Mouse (Mus musculus): ENCODE results near the gene Lamtor1. TPM values are rescaled to one million over a fixed set of nuclear protein-coding genes. Genes with fewer than 3 reads are reported as not detected.
"Not testable (repeated sequence)": the region's sequence is repeated elsewhere in the genome, so short reads cannot be mapped to it uniquely, and the experiment has no call there.

The Lamtor1 gene
- polyA plus RNA-seq, 1 experiment from 2014 or later: 144 TPM

- no peak overlapping the region for H3K4me2 ChIP-seq (ENCODE audit: low read length)
- no peak for ATAC-seq
- H3K9me3 ChIP-seq (replicated peaks; ENCODE audit: control insufficient read depth, low read length, poor library complexity, severe bottlenecking): no peaks in the 10 kb centered on the region
- peaks cover 22% of the 10 kb centered on the region for H3K4me1 ChIP-seq (ENCODE audit: control insufficient read depth, insufficient read depth, low read length)
- H3K27me3 ChIP-seq (ENCODE audit: control insufficient read depth, insufficient read depth, low read depth, low read length): no peaks in the 10 kb centered on the region
- no peak overlapping the region for H3K27ac ChIP-seq (ENCODE audit: low read length)
- no peaks in the 10 kb centered on the region for H3K36me3 ChIP-seq (ENCODE audit: control insufficient read depth, insufficient read depth, low read length)
- no peak overlapping the region for H3K9ac ChIP-seq (ENCODE audit: low read depth, low read length)
- H3K4me3 ChIP-seq (ENCODE audit: low read depth, low read length): no peak overlapping the region
- 96% methylated on average over 4 of the region's 4 CpGs for WGBS
Observed at GRCm38 (mm10) chr7:101935957-101936356, 30.3 kb downstream of the Lamtor1 start.

- Histone ChIP-seq H3K27ac (ENCODE audit: low read length) (no peak overlapping the region), H3K27me3 (ENCODE audit: control insufficient read depth, insufficient read depth, low read depth, low read length) (no peaks in the 10 kb centered on the region), H3K4me2 (ENCODE audit: low read length) (no peak overlapping the region), H3K4me1 (ENCODE audit: control insufficient read depth, insufficient read depth, low read length) (peaks cover 22% of the 10 kb centered on the region), H3K4me3 (ENCODE audit: low read depth, low read length) (no peak overlapping the region), H3K9me3 (replicated peaks; ENCODE audit: control insufficient read depth, low read length, poor library complexity, severe bottlenecking) (no peaks in the 10 kb centered on the region), H3K36me3 (ENCODE audit: control insufficient read depth, insufficient read depth, low read length) (no peaks in the 10 kb centered on the region), H3K9ac (ENCODE audit: low read depth, low read length) (no peak overlapping the region)
- no peak for ATAC-seq
- 95% methylated on average over 4 of the region's 4 CpGs for WGBS
Observed at GRCm38 (mm10) chr7:101936996-101937395, 31.3 kb downstream of the Lamtor1 start.

GRCm38 (mm10) chr7:101937569-101937968 is 31.9 kb downstream of the Lamtor1 start:
- ATAC-seq: no peak
- Histone ChIP-seq H3K9me3 (replicated peaks; ENCODE audit: control insufficient read depth, low read length, poor library complexity, severe bottlenecking) (no peaks in the 10 kb centered on the region), H3K27me3 (ENCODE audit: control insufficient read depth, insufficient read depth, low read depth, low read length) (no peaks in the 10 kb centered on the region), H3K4me1 (ENCODE audit: control insufficient read depth, insufficient read depth, low read length) (peaks cover 22% of the 10 kb centered on the region), H3K4me3 (ENCODE audit: low read depth, low read length) (no peak overlapping the region), H3K36me3 (ENCODE audit: control insufficient read depth, insufficient read depth, low read length) (no peaks in the 10 kb centered on the region), H3K4me2 (ENCODE audit: low read length) (no peak overlapping the region), H3K9ac (ENCODE audit: low read depth, low read length) (no peak overlapping the region), H3K27ac (ENCODE audit: low read length) (no peak overlapping the region)
- 97% methylated on average over 4 of the region's 4 CpGs for WGBS

GRCm38 (mm10) chr7:101938348-101938747 is 32.6 kb downstream of the Lamtor1 start:
- Histone ChIP-seq H3K4me1 (ENCODE audit: control insufficient read depth, insufficient read depth, low read length) (peaks cover 17% of the 10 kb centered on the region), H3K4me2 (ENCODE audit: low read length) (no peak overlapping the region), H3K27me3 (ENCODE audit: control insufficient read depth, insufficient read depth, low read depth, low read length) (no peaks in the 10 kb centered on the region), H3K9ac (ENCODE audit: low read depth, low read length) (no peak overlapping the region), H3K36me3 (ENCODE audit: control insufficient read depth, insufficient read depth, low read length) (no peaks in the 10 kb centered on the region), H3K4me3 (ENCODE audit: low read depth, low read length) (no peak overlapping the region), H3K9me3 (replicated peaks; ENCODE audit: control insufficient read depth, low read length, poor library complexity, severe bottlenecking) (no peaks in the 10 kb centered on the region), H3K27ac (ENCODE audit: low read length) (no peak overlapping the region)
- ATAC-seq: no peak
- WGBS: 94% methylated on average over 2 of the region's 2 CpGs

- Histone ChIP-seq H3K27ac (ENCODE audit: low read length) (no peak overlapping the region), H3K36me3 (ENCODE audit: control insufficient read depth, insufficient read depth, low read length) (no peaks in the 10 kb centered on the region), H3K9ac (ENCODE audit: low read depth, low read length) (no peak overlapping the region)
Observed at GRCm38 (mm10) chr7:101939758-101940157, 34.1 kb downstream of the Lamtor1 start.

GRCm38 (mm10) chr7:101949008-101949407 is 43.3 kb downstream of the Lamtor1 start:
- H3K4me3 ChIP-seq (ENCODE audit: low read depth, low read length); H3K36me3 ChIP-seq (ENCODE audit: control insufficient read depth, insufficient read depth, low read length); H3K4me2 ChIP-seq (ENCODE audit: low read length); H3K4me1 ChIP-seq (ENCODE audit: control insufficient read depth, insufficient read depth, low read length); H3K9ac ChIP-seq (ENCODE audit: low read depth, low read length); H3K27ac ChIP-seq (ENCODE audit: low read length); H3K27me3 ChIP-seq (ENCODE audit: control insufficient read depth, insufficient read depth, low read depth, low read length); H3K9me3 ChIP-seq (replicated peaks; ENCODE audit: control insufficient read depth, low read length, poor library complexity, severe bottlenecking); ATAC-seq: not testable (repeated sequence)
- 91% methylated on average over 5 of the region's 5 CpGs for WGBS

More at GRCm38 (mm10) chr7:101939758-101940157, 34.1 kb downstream of the Lamtor1 start:
- H3K9me3 ChIP-seq (replicated peaks; ENCODE audit: control insufficient read depth, low read length, poor library complexity, severe bottlenecking): no peaks in the 10 kb centered on the region
- 97% methylated on average over 4 of the region's 4 CpGs for WGBS
- peaks cover 13% of the 10 kb centered on the region for H3K4me1 ChIP-seq (ENCODE audit: control insufficient read depth, insufficient read depth, low read length)
- no peak overlapping the region for H3K4me2 ChIP-seq (ENCODE audit: low read length)
- ATAC-seq: no peak
- H3K27me3 ChIP-seq (ENCODE audit: control insufficient read depth, insufficient read depth, low read depth, low read length): no peaks in the 10 kb centered on the region
- no peak overlapping the region for H3K4me3 ChIP-seq (ENCODE audit: low read depth, low read length)

- Histone ChIP-seq H3K36me3 (ENCODE audit: control insufficient read depth, insufficient read depth, low read length) (no peaks in the 10 kb centered on the region), H3K27me3 (ENCODE audit: control insufficient read depth, insufficient read depth, low read depth, low read length) (no peaks in the 10 kb centered on the region), H3K9me3 (replicated peaks; ENCODE audit: control insufficient read depth, low read length, poor library complexity, severe bottlenecking) (no peaks in the 10 kb centered on the region), H3K9ac (ENCODE audit: low read depth, low read length) (no peak overlapping the region), H3K4me2 (ENCODE audit: low read length) (no peak overlapping the region), H3K4me1 (ENCODE audit: control insufficient read depth, insufficient read depth, low read length) (no peaks in the 10 kb centered on the region), H3K27ac (ENCODE audit: low read length) (no peak overlapping the region), H3K4me3 (ENCODE audit: low read depth, low read length) (no peak overlapping the region)
- no peak for ATAC-seq
- 92% methylated on average over 1 of the region's 1 CpGs for WGBS
Observed at GRCm38 (mm10) chr7:101951648-101952047, 45.9 kb downstream of the Lamtor1 start.

GRCm38 (mm10) chr7:101952098-101952497 is 46.4 kb downstream of the Lamtor1 start:
- no peaks in the 10 kb centered on the region for H3K4me1 ChIP-seq (ENCODE audit: control insufficient read depth, insufficient read depth, low read length)
- no peak overlapping the region for H3K27ac ChIP-seq (ENCODE audit: low read length)
- WGBS: 80% methylated on average over 2 of the region's 2 CpGs
- no peaks in the 10 kb centered on the region for H3K9me3 ChIP-seq (replicated peaks; ENCODE audit: control insufficient read depth, low read length, poor library complexity, severe bottlenecking)
- H3K36me3 ChIP-seq (ENCODE audit: control insufficient read depth, insufficient read depth, low read length): no peaks in the 10 kb centered on the region
- H3K27me3 ChIP-seq (ENCODE audit: control insufficient read depth, insufficient read depth, low read depth, low read length): no peaks in the 10 kb centered on the region
- ATAC-seq: no peak
- no peak overlapping the region for H3K4me2 ChIP-seq (ENCODE audit: low read length)
- no peak overlapping the region for H3K4me3 ChIP-seq (ENCODE audit: low read depth, low read length)
- no peak overlapping the region for H3K9ac ChIP-seq (ENCODE audit: low read depth, low read length)

GRCm38 (mm10) chr7:101954163-101954562 is 48.5 kb downstream of the Lamtor1 start:
- no peak for ATAC-seq
- Histone ChIP-seq H3K27ac (ENCODE audit: low read length) (no peak overlapping the region), H3K4me1 (ENCODE audit: control insufficient read depth, insufficient read depth, low read length) (no peaks in the 10 kb centered on the region), H3K4me3 (ENCODE audit: low read depth, low read length) (no peak overlapping the region), H3K9ac (ENCODE audit: low read depth, low read length) (no peak overlapping the region), H3K4me2 (ENCODE audit: low read length) (no peak overlapping the region), H3K27me3 (ENCODE audit: control insufficient read depth, insufficient read depth, low read depth, low read length) (no peaks in the 10 kb centered on the region), H3K36me3 (ENCODE audit: control insufficient read depth, insufficient read depth, low read length) (no peaks in the 10 kb centered on the region), H3K9me3 (replicated peaks; ENCODE audit: control insufficient read depth, low read length, poor library complexity, severe bottlenecking) (no peaks in the 10 kb centered on the region)
- 97% methylated on average over 2 of the region's 2 CpGs for WGBS

GRCm38 (mm10) chr7:101955276-101955675 is 49.6 kb downstream of the Lamtor1 start:
- no peaks in the 10 kb centered on the region for H3K36me3 ChIP-seq (ENCODE audit: control insufficient read depth, insufficient read depth, low read length)
- ATAC-seq: no peak
- 93% methylated on average over 2 of the region's 2 CpGs for WGBS
- H3K9me3 ChIP-seq (replicated peaks; ENCODE audit: control insufficient read depth, low read length, poor library complexity, severe bottlenecking): no peaks in the 10 kb centered on the region
- no peaks in the 10 kb centered on the region for H3K4me1 ChIP-seq (ENCODE audit: control insufficient read depth, insufficient read depth, low read length)
- H3K27ac ChIP-seq (ENCODE audit: low read length): no peak overlapping the region
- no peak overlapping the region for H3K4me2 ChIP-seq (ENCODE audit: low read length)
- no peaks in the 10 kb centered on the region for H3K27me3 ChIP-seq (ENCODE audit: control insufficient read depth, insufficient read depth, low read depth, low read length)
- H3K9ac ChIP-seq (ENCODE audit: low read depth, low read length): no peak overlapping the region
- no peak overlapping the region for H3K4me3 ChIP-seq (ENCODE audit: low read depth, low read length)

All from midbrain, embryonic 16.5 days (tissue).